Mouse (Mus musculus) CH12.LX (cell line): ENCODE measurements around the gene Fam183b. TPM values are rescaled to one million over a fixed set of nuclear protein-coding genes. Genes with fewer than 3 reads are reported as not detected.

Experiments
- DNase-seq: peaks from one replicate; pipeline ENCODE4 v3.0.0-alpha.2; 2013; ENCODE audit errors: extremely low read depth
- H3K27ac ChIP-seq: 2 replicates; pipeline ENCODE4 v1.5.1; 2012; ENCODE audit warnings: low read depth, mild to moderate bottlenecking, control low read depth, moderate library complexity; ENCODE audit not compliant: insufficient read depth
- H3K27me3 ChIP-seq: replicated peaks from 2 replicates; pipeline ENCODE3; 2012; ENCODE audit warnings: inconsistent platforms
- H3K36me3 ChIP-seq, 2 experiments: replicated peaks in 1 of 2; 2 replicates each; pipeline versions ENCODE3 to v1.6.1; 2012; ENCODE audit warnings: inconsistent platforms in 1 of 2, low read length in 1 of 2, mild to moderate bottlenecking in 1 of 2, mixed read lengths in 1 of 2, moderate library complexity in 1 of 2; ENCODE audit not compliant: control insufficient read depth in 1 of 2, insufficient read depth in 1 of 2
- H3K4me1 ChIP-seq, 2 experiments: 2 replicates each; pipeline ENCODE4 v1.6.1; 2012; ENCODE audit warnings: inconsistent platforms in 1 of 2, moderate library complexity in 1 of 2; ENCODE audit not compliant: insufficient read depth in 2 of 2, control insufficient read depth in 1 of 2
- H3K4me2 ChIP-seq: 2 replicates; pipeline ENCODE4 v1.6.1; 2012; ENCODE audit warnings: low read depth, mild to moderate bottlenecking, control low read depth; ENCODE audit not compliant: poor library complexity, insufficient read depth, severe bottlenecking
- H3K4me3 ChIP-seq, 3 experiments: fragments of 150-350 bp in 1 of 3; sonication (generic) in 1 of 3; replicated peaks in 1 of 3; 2 replicates each; pipeline versions ENCODE3 to v1.5.1; 2011 to 2012; ENCODE audit warnings: low read depth in 2 of 3, low read length in 2 of 3, mild to moderate bottlenecking in 2 of 3, moderate library complexity in 2 of 3, control low read depth in 1 of 3, improper control_type of control experiment in 1 of 3, inconsistent platforms in 1 of 3, mixed read lengths in 1 of 3; ENCODE audit not compliant: poor library complexity in 1 of 3
- H3K79me2 ChIP-seq: replicated peaks from 2 replicates; pipeline ENCODE4 v1.6.1; 2012; ENCODE audit warnings: mild to moderate bottlenecking, moderate library complexity; ENCODE audit not compliant: control insufficient read depth, poor library complexity, insufficient read depth, severe bottlenecking; ENCODE audit errors: extremely low read depth
- H3K9ac ChIP-seq: 2 replicates; pipeline ENCODE4 v1.6.1; 2012; ENCODE audit warnings: low read depth, mild to moderate bottlenecking, control low read depth, moderate library complexity; ENCODE audit not compliant: insufficient read depth
- H3K9me3 ChIP-seq: replicated peaks from 2 replicates; pipeline ENCODE3; 2012; ENCODE audit warnings: low read length, inconsistent platforms, mixed read lengths
- BHLHE40 ChIP-seq: IDR thresholded peaks from 2 replicates; pipeline ENCODE4 v1.6.1; 2011; ENCODE audit warnings: mild to moderate bottlenecking, low read depth, low read length, improper control_type of control experiment
- CHD1 ChIP-seq: IDR thresholded peaks from 2 replicates; pipeline ENCODE4 v1.6.1; 2012; ENCODE audit warnings: low read depth, low read length, improper control_type of control experiment, inconsistent platforms
- E2F4 ChIP-seq: IDR thresholded peaks from 2 replicates; pipeline ENCODE4 v1.6.1; 2011; ENCODE audit warnings: low read depth, low read length, improper control_type of control experiment; ENCODE audit not compliant: insufficient replicate concordance
- ELF1 ChIP-seq: IDR thresholded peaks from 2 replicates; pipeline ENCODE4 v1.6.1; 2014; ENCODE audit warnings: low read depth, mild to moderate bottlenecking, inconsistent platforms, low read length, improper control_type of control experiment
- EP300 ChIP-seq: IDR thresholded peaks from 2 replicates; pipeline ENCODE4 v1.6.1; 2011; ENCODE audit warnings: low read length, improper control_type of control experiment
- ETS1 ChIP-seq: conservative IDR thresholded peaks from 2 replicates; pipeline ENCODE4 v1.6.1; 2012; ENCODE audit warnings: low read depth, mild to moderate bottlenecking, inconsistent platforms, low read length, improper control_type of control experiment, moderate library complexity
- GABPA ChIP-seq: IDR thresholded peaks from 2 replicates; pipeline ENCODE4 v1.6.1; 2012; ENCODE audit warnings: low read depth, low read length, improper control_type of control experiment, inconsistent platforms; ENCODE audit not compliant: insufficient replicate concordance
- JUN ChIP-seq: IDR thresholded peaks from 2 replicates; pipeline ENCODE4 v1.6.1; 2011; ENCODE audit warnings: low read depth, mild to moderate bottlenecking, low read length, improper control_type of control experiment, moderate library complexity; ENCODE audit not compliant: insufficient read depth
- MAFK ChIP-seq: IDR thresholded peaks from 2 replicates; pipeline ENCODE4 v1.6.1; 2011; ENCODE audit warnings: low read length, improper control_type of control experiment; ENCODE audit not compliant: insufficient replicate concordance
- MAZ ChIP-seq: IDR thresholded peaks from 2 replicates; pipeline ENCODE4 v1.6.1; 2012; ENCODE audit warnings: low read depth, mild to moderate bottlenecking, inconsistent platforms, low read length, improper control_type of control experiment, moderate library complexity
- MEF2A ChIP-seq: IDR thresholded peaks from 2 replicates; pipeline ENCODE4 v1.6.1; 2014; ENCODE audit warnings: low read depth, mild to moderate bottlenecking, inconsistent platforms, low read length, improper control_type of control experiment, borderline replicate concordance
- NELFE ChIP-seq: IDR thresholded peaks from 2 replicates; pipeline ENCODE4 v1.6.1; 2011; ENCODE audit warnings: low read depth, low read length, improper control_type of control experiment
- NRF1 ChIP-seq: IDR thresholded peaks from 2 replicates; pipeline ENCODE4 v1.6.1; 2014; ENCODE audit warnings: low read depth, mild to moderate bottlenecking, inconsistent platforms, low read length, improper control_type of control experiment, moderate library complexity
- PAX5 ChIP-seq: IDR thresholded peaks from 2 replicates; pipeline ENCODE4 v1.6.1; 2012; ENCODE audit warnings: low read length, inconsistent platforms, mixed read lengths
- POLR2A ChIP-seq: IDR thresholded peaks from 2 replicates; pipeline ENCODE4 v1.6.1; 2011; ENCODE audit warnings: low read depth, mild to moderate bottlenecking, improper control_type of control experiment, low read length
- RAD21 ChIP-seq: IDR thresholded peaks from 2 replicates; pipeline ENCODE4 v1.6.1; 2011; ENCODE audit warnings: low read depth, mild to moderate bottlenecking, low read length, improper control_type of control experiment, moderate library complexity
- SMC3 ChIP-seq: IDR thresholded peaks from 2 replicates; pipeline ENCODE4 v1.6.1; 2011; ENCODE audit warnings: low read depth, low read length, improper control_type of control experiment
- UBTF ChIP-seq: IDR thresholded peaks from 2 replicates; pipeline ENCODE4 v1.6.1; 2012; ENCODE audit warnings: low read depth, mild to moderate bottlenecking, inconsistent platforms, low read length, improper control_type of control experiment, moderate library complexity
- ZKSCAN1 ChIP-seq: IDR thresholded peaks from 2 replicates; pipeline ENCODE4 v1.6.1; 2012; ENCODE audit warnings: low read depth, inconsistent platforms, low read length, improper control_type of control experiment, borderline replicate concordance
- ZMIZ1 ChIP-seq: IDR thresholded peaks from 2 replicates; pipeline ENCODE4 v1.6.1; 2012; ENCODE audit warnings: low read depth, mild to moderate bottlenecking, inconsistent platforms, low read length, improper control_type of control experiment
- dilution Hi-C: fragments of 300-500 bp; cut with MboI; formaldehyde crosslinking; loops from 2 replicates; pipeline ENCODE4 v1.14.3; 2020; ENCODE audit warnings: low sequenced_read_pairs; ENCODE audit not compliant: extremely low pct_unique_long_range_greater_than_20kb, extremely low pct_ligation_motif_present
- in situ Hi-C: fragments of 300-500 bp; cut with MboI; formaldehyde crosslinking; loops from 3 replicates; pipeline ENCODE4 v1.14.3; 2019; ENCODE audit warnings: low sequenced_read_pairs, low pct_ligation_motif_present, low pct_unique_long_range_greater_than_20kb, mixed read lengths
- polyA plus RNA-seq: library from polyadenylated mRNA; unstranded; fragments of >175 nt; gene quantifications from 2 replicates; pipeline ENCODE4 v1.2.1, GENCODE M21; 2012; ENCODE audit warnings: low read depth; ENCODE audit not compliant: insufficient read length
- total RNA-seq, 2 experiments: library from RNA; depleted of rRNA; stranded (reverse); fragments of 300-350 nt in 1 of 2; fragments of >200 nt in 1 of 2; gene quantifications; 2 replicates each; pipeline ENCODE4 v1.2.3; 2012 to 2014

Fam183b gene
- total and polyA plus RNA-seq, 3 experiments, result 0.72 TPM; not detected in 2

GRCm38 (mm10) chr11:58799747-58800146 lies 2.0 kb downstream of the Fam183b start:
- Histone ChIP-seq H3K36me3 (no peaks in the 10 kb centered on the region), H3K4me2 (no peak overlapping the region), H3K27ac (no peak overlapping the region), H3K79me2 (no peaks in the 10 kb centered on the region), H3K4me1 (peaks cover 0 to 4% of the 10 kb centered on the region in 2 experiments; a peak in 2 of 4 replicates), H3K9ac (no peak overlapping the region), H3K4me3 (no peak overlapping the region), H3K27me3 (peaks cover 12% of the 10 kb centered on the region), H3K9me3 (no peaks in the 10 kb centered on the region)
- in situ Hi-C loops, result no loop called here
- dilution Hi-C loops, result no loop called here
- DNase-seq, result no peak
- TF ChIP-seq PAX5 (no peak), UBTF (no peak), ZMIZ1 (no peak), RAD21 (no peak), CHD1 (no peak), GABPA (no peak), POLR2A (no peak), JUN (no peak), MAZ (no peak), SMC3 (no peak), NELFE (no peak), MEF2A (no peak), ETS1 (no peak), ELF1 (no peak), E2F4 (no peak), NRF1 (no peak), MAFK (no peak), BHLHE40 (no peak), ZKSCAN1 (no peak), EP300 (no peak)

- in situ Hi-C loops, result no loop called here
- Histone ChIP-seq H3K4me2 (no peak overlapping the region), H3K27ac (no peak overlapping the region), H3K79me2 (no peaks in the 10 kb centered on the region), H3K4me1 (peaks cover 0 to 4% of the 10 kb centered on the region in 2 experiments; a peak in 2 of 4 replicates), H3K36me3 (no peaks in the 10 kb centered on the region), H3K27me3 (peaks cover 6% of the 10 kb centered on the region), H3K9ac (no peak overlapping the region), H3K9me3 (no peaks in the 10 kb centered on the region), H3K4me3 (no peak overlapping the region)
- DNase-seq, result no peak
- no peak for TF ChIP-seq ZKSCAN1
- TF ChIP-seq E2F4, result no peak
- dilution Hi-C loops, result no loop called here
Measured at GRCm38 (mm10) chr11:58796850-58797249, 4.9 kb downstream of the Fam183b start.
